Mouse (Mus musculus): ENCODE results near the gene Ripply3. TPM values are rescaled to one million over a fixed set of nuclear protein-coding genes. Genes with fewer than 3 reads are reported as not detected.
"Not testable (repeated sequence)": the region's sequence is repeated elsewhere in the genome, so short reads cannot be mapped to it uniquely, and the experiment has no call there.

The Ripply3 gene
- polyA plus RNA-seq, 1 experiment from 2014 or later = 4.2 TPM

- Histone ChIP-seq H3K9ac (no peak overlapping the region), H3K27me3 (peaks cover 4% of the 10 kb centered on the region; the same call in 1 of the 2 replicates), H3K36me3 (replicated peaks) (no peaks in the 10 kb centered on the region), H3K4me2 (no peak overlapping the region), H3K27ac (no peak overlapping the region), H3K4me3 (replicated peaks) (no peak overlapping the region), H3K4me1 (no peaks in the 10 kb centered on the region), H3K9me3 (no peaks in the 10 kb centered on the region)
- no peak for ATAC-seq (ENCODE audit: low FRiP score)
- 74% methylated on average over 5 of the region's 5 CpGs for WGBS
These were observed 10.5 kb upstream of the Ripply3 start for GRCm38 (mm10) chr16:94317752-94318151.

- H3K27ac ChIP-seq = no peak overlapping the region
- ATAC-seq (ENCODE audit: low FRiP score) = no peak
- H3K27me3 ChIP-seq = no peaks in the 10 kb centered on the region; the same call in 1 of the 2 replicates
- H3K4me3 ChIP-seq (replicated peaks) = no peak overlapping the region
- no peaks in the 10 kb centered on the region for H3K9me3 ChIP-seq
- H3K9ac ChIP-seq = no peak overlapping the region
- WGBS = 85% methylated on average over 5 of the region's 5 CpGs
- H3K36me3 ChIP-seq (replicated peaks) = no peaks in the 10 kb centered on the region
- no peak overlapping the region for H3K4me2 ChIP-seq
- no peaks in the 10 kb centered on the region for H3K4me1 ChIP-seq
These were observed 8.0 kb upstream of the Ripply3 start for GRCm38 (mm10) chr16:94320223-94320622.

GRCm38 (mm10) chr16:94323681-94324080 lies 4.5 kb upstream of the Ripply3 start:
- Histone ChIP-seq H3K4me3 (replicated peaks) (no peak overlapping the region), H3K4me2 (no peak overlapping the region), H3K36me3 (replicated peaks) (no peaks in the 10 kb centered on the region), H3K27ac (no peak overlapping the region), H3K9me3 (no peaks in the 10 kb centered on the region), H3K27me3 (peaks cover 31% of the 10 kb centered on the region), H3K9ac (no peak overlapping the region), H3K4me1 (peaks cover 11% of the 10 kb centered on the region)
- WGBS = 82% methylated on average over 5 of the region's 5 CpGs
- ATAC-seq (ENCODE audit: low FRiP score) = no peak

DNA sequence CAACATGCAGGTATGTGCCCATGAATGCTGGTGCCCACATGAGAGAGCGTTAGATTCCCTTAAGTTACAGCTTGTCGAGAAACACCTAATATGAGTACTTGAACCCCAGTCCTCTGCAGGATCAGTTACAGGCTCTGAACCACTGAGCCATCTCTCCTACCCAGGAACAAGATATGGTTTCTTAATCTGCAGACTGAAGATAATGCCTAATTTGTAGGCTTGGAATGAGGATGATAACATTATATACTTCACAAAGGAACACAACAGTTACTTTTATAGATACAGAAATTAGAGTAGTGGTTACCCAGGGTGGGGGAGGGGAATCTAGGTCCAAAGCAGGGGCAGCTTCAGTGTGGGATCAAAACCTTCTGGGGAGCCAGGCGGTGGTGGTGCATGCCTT lies 2.2 kb upstream of the Ripply3 start:
- Histone ChIP-seq H3K27me3 (peaks cover 47% of the 10 kb centered on the region), H3K4me1 (peaks cover 31% of the 10 kb centered on the region), H3K9ac (no peak overlapping the region), H3K9me3 (no peaks in the 10 kb centered on the region), H3K36me3 (replicated peaks) (no peaks in the 10 kb centered on the region), H3K4me2 (no peak overlapping the region), H3K27ac (no peak overlapping the region), H3K4me3 (replicated peaks) (no peak overlapping the region)
- ATAC-seq (ENCODE audit: low FRiP score) = no peak
- 84% methylated on average over 3 of the region's 3 CpGs for WGBS

GRCm38 (mm10) chr16:94328881-94329867 lies 954 bp downstream of the Ripply3 start:
- peak overlapping the region; percentile 73 for H3K4me2 ChIP-seq
- WGBS = 8% methylated on average over 25 of the region's 25 CpGs
- peak overlapping the region; percentile 45 for H3K4me3 ChIP-seq (replicated peaks)
- H3K27me3 ChIP-seq = peaks cover 47% of the 10 kb centered on the region
- H3K9me3 ChIP-seq = no peaks in the 10 kb centered on the region
- H3K36me3 ChIP-seq (replicated peaks) = no peaks in the 10 kb centered on the region
- H3K9ac ChIP-seq = peak overlapping the region; percentile 54; the same call in 1 of the 2 replicates
- peaks cover 31% of the 10 kb centered on the region for H3K4me1 ChIP-seq
- no peak; the same call in 1 of the 2 replicates for ATAC-seq (ENCODE audit: low FRiP score)
- peak overlapping the region; percentile 42; the same call in 1 of the 2 replicates for H3K27ac ChIP-seq

GRCm38 (mm10) chr16:94330429-94330828 lies 2.2 kb downstream of the Ripply3 start:
- Histone ChIP-seq H3K9me3 (no peaks in the 10 kb centered on the region), H3K36me3 (replicated peaks) (no peaks in the 10 kb centered on the region), H3K4me2 (no peak overlapping the region), H3K27me3 (peaks cover 47% of the 10 kb centered on the region), H3K9ac (no peak overlapping the region), H3K4me1 (peaks cover 31% of the 10 kb centered on the region), H3K27ac (peak overlapping the region; percentile 38; the same call in 1 of the 2 replicates), H3K4me3 (replicated peaks) (no peak overlapping the region)
- ATAC-seq (ENCODE audit: low FRiP score) = peak; percentile 66; the same call in 1 of the 2 replicates
- WGBS = 40% methylated on average over 5 of the region's 5 CpGs

- ATAC-seq (ENCODE audit: low FRiP score) = no peak
- no peak overlapping the region for H3K27ac ChIP-seq
- 81% methylated on average over 9 of the region's 9 CpGs for WGBS
- H3K4me3 ChIP-seq (replicated peaks) = no peak overlapping the region
- H3K9ac ChIP-seq = no peak overlapping the region
- no peaks in the 10 kb centered on the region for H3K9me3 ChIP-seq
- H3K4me1 ChIP-seq = peaks cover 31% of the 10 kb centered on the region
- peaks cover 41% of the 10 kb centered on the region for H3K27me3 ChIP-seq
- H3K36me3 ChIP-seq (replicated peaks) = no peaks in the 10 kb centered on the region
- no peak overlapping the region for H3K4me2 ChIP-seq
These were observed 3.1 kb downstream of the Ripply3 start for GRCm38 (mm10) chr16:94331233-94331885.

GRCm38 (mm10) chr16:94331886-94332252 lies 3.6 kb downstream of the Ripply3 start:
- H3K36me3 ChIP-seq (replicated peaks) = no peaks in the 10 kb centered on the region
- H3K27me3 ChIP-seq = peaks cover 37% of the 10 kb centered on the region
- H3K4me1 ChIP-seq = peaks cover 31% of the 10 kb centered on the region
- H3K4me2 ChIP-seq = no peak overlapping the region
- H3K9ac ChIP-seq = no peak overlapping the region
- H3K27ac ChIP-seq = no peak overlapping the region
- WGBS = 61% methylated on average over 5 of the region's 5 CpGs
- no peak; the same call in 1 of the 2 replicates for ATAC-seq (ENCODE audit: low FRiP score)
- H3K9me3 ChIP-seq = no peaks in the 10 kb centered on the region
- no peak overlapping the region for H3K4me3 ChIP-seq (replicated peaks)

DNA sequence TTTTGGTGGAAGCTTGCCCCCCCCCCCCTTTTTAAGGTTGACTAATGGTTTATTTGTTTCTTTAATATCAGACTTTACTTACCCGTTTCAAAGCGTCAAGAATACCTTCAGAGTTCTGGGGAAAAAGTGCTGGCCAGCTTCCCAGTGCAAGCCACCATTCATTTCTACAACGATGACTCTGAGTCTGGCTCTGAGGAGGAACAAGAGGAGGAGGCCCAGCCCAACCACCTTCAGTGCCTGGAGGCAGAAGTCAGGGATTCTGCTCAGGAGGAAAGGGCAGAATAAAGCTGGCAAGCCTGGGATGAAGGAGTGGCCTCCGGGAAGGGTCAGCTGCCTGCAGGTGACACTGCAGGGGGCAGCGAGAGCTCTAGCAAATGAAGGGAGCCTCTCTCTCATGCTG lies 7.4 kb downstream of the Ripply3 start:
- 44% methylated on average over 5 of the region's 5 CpGs for WGBS
- H3K27me3 ChIP-seq = peaks cover 4% of the 10 kb centered on the region; the same call in 1 of the 2 replicates
- peaks cover under 1% of the 10 kb centered on the region; the same call in 1 of the 2 replicates for H3K4me1 ChIP-seq
- no peak for ATAC-seq (ENCODE audit: low FRiP score)
- H3K27ac ChIP-seq = no peak overlapping the region
- no peak overlapping the region for H3K9ac ChIP-seq
- no peak overlapping the region for H3K4me3 ChIP-seq (replicated peaks)
- H3K9me3 ChIP-seq = no peaks in the 10 kb centered on the region
- no peak overlapping the region for H3K4me2 ChIP-seq
- H3K36me3 ChIP-seq (replicated peaks) = no peaks in the 10 kb centered on the region

GRCm38 (mm10) chr16:94339164-94340160 lies 11.2 kb downstream of the Ripply3 start:
- not testable (repeated sequence) for H3K4me2 ChIP-seq; H3K4me1 ChIP-seq; H3K9me3 ChIP-seq; H3K9ac ChIP-seq; H3K4me3 ChIP-seq (replicated peaks); ATAC-seq (ENCODE audit: low FRiP score); H3K27ac ChIP-seq; H3K27me3 ChIP-seq; H3K36me3 ChIP-seq (replicated peaks)
- 93% methylated on average over 21 of the region's 22 CpGs for WGBS

DNA sequence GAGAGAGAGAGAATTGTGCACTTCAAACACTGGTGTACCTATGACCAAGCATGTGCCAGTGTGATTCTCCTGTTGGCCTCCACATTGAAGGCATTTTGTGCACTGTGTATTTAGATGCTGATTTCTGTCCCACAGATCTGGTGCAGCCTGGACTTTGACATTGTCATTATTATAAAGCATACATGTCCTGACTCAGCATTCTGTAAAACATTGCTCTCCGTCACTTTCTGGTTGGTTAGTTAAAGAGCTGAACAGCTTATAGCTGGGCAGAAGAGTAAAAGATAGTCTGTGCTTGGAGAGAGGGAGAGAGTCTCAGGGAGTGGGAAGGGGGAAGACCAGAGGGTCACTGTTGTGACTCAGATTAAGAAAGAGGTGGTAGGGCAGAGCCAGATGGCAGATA lies 17.5 kb downstream of the Ripply3 start:
- 94% methylated on average over 1 of the region's 1 CpGs for WGBS
- Histone ChIP-seq H3K27ac (no peak overlapping the region), H3K36me3 (replicated peaks) (no peaks in the 10 kb centered on the region), H3K9ac (no peak overlapping the region), H3K4me1 (peaks cover 5% of the 10 kb centered on the region; the same call in 1 of the 2 replicates), H3K4me3 (replicated peaks) (no peak overlapping the region), H3K9me3 (no peaks in the 10 kb centered on the region), H3K4me2 (no peak overlapping the region), H3K27me3 (no peaks in the 10 kb centered on the region)
- no peak for ATAC-seq (ENCODE audit: low FRiP score)

Data from forebrain, embryonic 12.5 days (tissue).